Mouse (Mus musculus): ENCODE results near the gene Serpina1b. TPM values are rescaled to one million over a fixed set of nuclear protein-coding genes. Genes with fewer than 3 reads are reported as not detected.
"Not testable (repeated sequence)": the region's sequence is repeated elsewhere in the genome, so short reads cannot be mapped to it uniquely, and the experiment has no call there.

Serpina1b gene
- 0.09 TPM in 1 of 2 replicates, not detected in the other for polyA plus RNA-seq (2016; fragmentation: Nextera tagmentation; extraction: Ambion mirVana)

- not testable (repeated sequence) for H3K27me3 ChIP-seq (ENCODE audit: low read depth, poor library complexity, severe bottlenecking); H3K4me3 ChIP-seq; H3K27ac ChIP-seq (replicated peaks); H3K36me3 ChIP-seq; DNase-seq (ENCODE audit: low spot score); H3K4me1 ChIP-seq
- peaks cover 60% of the 10 kb centered on the region for H3K9me3 ChIP-seq (replicated peaks)
- WGBS: 81% methylated on average over 4 of the region's 4 CpGs
These were observed at the start of gene Serpina1b for GRCm38 (mm10) chr12:103830273-103830672. Gene Serpina1b (minus strand): TSS chr12:103830373.

- not testable (repeated sequence) for H3K36me3 ChIP-seq; DNase-seq (ENCODE audit: low spot score); H3K27me3 ChIP-seq (ENCODE audit: low read depth, poor library complexity, severe bottlenecking); H3K4me3 ChIP-seq; H3K4me1 ChIP-seq; H3K27ac ChIP-seq (replicated peaks)
- peaks cover 51% of the 10 kb centered on the region for H3K9me3 ChIP-seq (replicated peaks)
- WGBS: 87% methylated on average over 1 of the region's 1 CpGs
These were observed 36.7 kb upstream of the Serpina1b start for GRCm38 (mm10) chr12:103866873-103867272.

- H3K4me3 ChIP-seq; H3K27ac ChIP-seq (replicated peaks); H3K36me3 ChIP-seq; DNase-seq (ENCODE audit: low spot score); H3K4me1 ChIP-seq; H3K27me3 ChIP-seq (ENCODE audit: low read depth, poor library complexity, severe bottlenecking): not testable (repeated sequence)
- peaks cover 48% of the 10 kb centered on the region for H3K9me3 ChIP-seq (replicated peaks)
- WGBS: 83% methylated on average over 8 of the region's 9 CpGs
These were observed 33.2 kb upstream of the Serpina1b start, which contains the start of gene Serpina1a for GRCm38 (mm10) chr12:103863101-103863974. Gene Serpina1a (minus strand): TSS chr12:103863562.

- Histone ChIP-seq H3K36me3 (no peaks in the 10 kb centered on the region), H3K4me3 (no peak overlapping the region), H3K27ac (replicated peaks) (no peak overlapping the region), H3K27me3 (ENCODE audit: low read depth, poor library complexity, severe bottlenecking) (no peaks in the 10 kb centered on the region), H3K4me1 (no peaks in the 10 kb centered on the region), H3K9me3 (replicated peaks) (peaks cover 40% of the 10 kb centered on the region)
- 80% methylated on average over 3 of the region's 3 CpGs for WGBS
- DNase-seq (ENCODE audit: low spot score): no peak
These were observed 30.8 kb upstream of the Serpina1b start for GRCm38 (mm10) chr12:103860976-103861375.

- H3K27ac ChIP-seq (replicated peaks); H3K36me3 ChIP-seq; H3K4me3 ChIP-seq; DNase-seq (ENCODE audit: low spot score); H3K4me1 ChIP-seq; H3K27me3 ChIP-seq (ENCODE audit: low read depth, poor library complexity, severe bottlenecking): not testable (repeated sequence)
- WGBS: 76% methylated on average over 3 of the region's 4 CpGs
- H3K9me3 ChIP-seq (replicated peaks): peaks cover 36% of the 10 kb centered on the region
These were observed 30.4 kb upstream of the Serpina1b start for GRCm38 (mm10) chr12:103860571-103860970.

GRCm38 (mm10) chr12:103859584-103859983 is 29.4 kb upstream of the Serpina1b start:
- H3K27me3 ChIP-seq (ENCODE audit: low read depth, poor library complexity, severe bottlenecking); H3K4me3 ChIP-seq; H3K36me3 ChIP-seq; H3K27ac ChIP-seq (replicated peaks); DNase-seq (ENCODE audit: low spot score); H3K4me1 ChIP-seq: not testable (repeated sequence)
- H3K9me3 ChIP-seq (replicated peaks): peaks cover 36% of the 10 kb centered on the region
- WGBS: 76% methylated on average over 3 of the region's 3 CpGs

- H3K27ac ChIP-seq (replicated peaks); H3K27me3 ChIP-seq (ENCODE audit: low read depth, poor library complexity, severe bottlenecking); H3K4me1 ChIP-seq; H3K4me3 ChIP-seq; H3K36me3 ChIP-seq; DNase-seq (ENCODE audit: low spot score): not testable (repeated sequence)
- peaks cover 24% of the 10 kb centered on the region; the same call in 1 of the 2 replicates for H3K9me3 ChIP-seq (replicated peaks)
- 85% methylated on average over 2 of the region's 2 CpGs for WGBS
These were observed 22.9 kb upstream of the Serpina1b start for GRCm38 (mm10) chr12:103853032-103853431.

GRCm38 (mm10) chr12:103827661-103828372 is 2.4 kb downstream of the Serpina1b start:
- H3K4me1 ChIP-seq; H3K4me3 ChIP-seq; H3K27ac ChIP-seq (replicated peaks); H3K27me3 ChIP-seq (ENCODE audit: low read depth, poor library complexity, severe bottlenecking); H3K36me3 ChIP-seq; DNase-seq (ENCODE audit: low spot score): not testable (repeated sequence)
- H3K9me3 ChIP-seq (replicated peaks): peaks cover 61% of the 10 kb centered on the region
- WGBS: 88% methylated on average over 6 of the region's 6 CpGs

GRCm38 (mm10) chr12:103823826-103824225 is 6.3 kb downstream of the Serpina1b start:
- not testable (repeated sequence) for H3K27ac ChIP-seq (replicated peaks); H3K27me3 ChIP-seq (ENCODE audit: low read depth, poor library complexity, severe bottlenecking); DNase-seq (ENCODE audit: low spot score); H3K4me1 ChIP-seq; H3K4me3 ChIP-seq; H3K36me3 ChIP-seq
- 81% methylated on average over 5 of the region's 5 CpGs for WGBS
- H3K9me3 ChIP-seq (replicated peaks): peaks cover 58% of the 10 kb centered on the region

- WGBS: 90% methylated on average over 6 of the region's 6 CpGs
- H3K9me3 ChIP-seq (replicated peaks): peaks cover 22% of the 10 kb centered on the region
- H3K36me3 ChIP-seq; H3K27me3 ChIP-seq (ENCODE audit: low read depth, poor library complexity, severe bottlenecking); H3K27ac ChIP-seq (replicated peaks); H3K4me3 ChIP-seq; DNase-seq (ENCODE audit: low spot score); H3K4me1 ChIP-seq: not testable (repeated sequence)
These were observed 56.8 kb downstream of the Serpina1b start, which contains the start of gene Serpina1d for GRCm38 (mm10) chr12:103773246-103773851. Gene Serpina1d (minus strand): TSS chr12:103773592.

GRCm38 (mm10) chr12:103770597-103770996 is 59.6 kb downstream of the Serpina1b start:
- not testable (repeated sequence) for H3K36me3 ChIP-seq; DNase-seq (ENCODE audit: low spot score); H3K4me3 ChIP-seq; H3K4me1 ChIP-seq; H3K27me3 ChIP-seq (ENCODE audit: low read depth, poor library complexity, severe bottlenecking); H3K27ac ChIP-seq (replicated peaks)
- peaks cover 28% of the 10 kb centered on the region for H3K9me3 ChIP-seq (replicated peaks)
- WGBS: 78% methylated on average over 1 of the region's 1 CpGs

- not testable (repeated sequence) for DNase-seq (ENCODE audit: low spot score)
- WGBS: 87% methylated on average over 3 of the region's 3 CpGs
These were observed 67.1 kb downstream of the Serpina1b start for GRCm38 (mm10) chr12:103763083-103763482.

More at GRCm38 (mm10) chr12:103763083-103763482, 67.1 kb downstream of the Serpina1b start:
- H3K27ac ChIP-seq (replicated peaks); H3K36me3 ChIP-seq; H3K4me3 ChIP-seq; H3K4me1 ChIP-seq; H3K27me3 ChIP-seq (ENCODE audit: low read depth, poor library complexity, severe bottlenecking): not testable (repeated sequence)
- H3K9me3 ChIP-seq (replicated peaks): peaks cover 45% of the 10 kb centered on the region
